Mouse (Mus musculus): Measurements from ENCODE around the gene Cadm1. TPM values are rescaled to one million over a fixed set of nuclear protein-coding genes. Genes with fewer than 3 reads are reported as not detected.

Gene Cadm1
- polyA plus RNA-seq, 1 experiment from 2014 or later = 206 TPM

DNA sequence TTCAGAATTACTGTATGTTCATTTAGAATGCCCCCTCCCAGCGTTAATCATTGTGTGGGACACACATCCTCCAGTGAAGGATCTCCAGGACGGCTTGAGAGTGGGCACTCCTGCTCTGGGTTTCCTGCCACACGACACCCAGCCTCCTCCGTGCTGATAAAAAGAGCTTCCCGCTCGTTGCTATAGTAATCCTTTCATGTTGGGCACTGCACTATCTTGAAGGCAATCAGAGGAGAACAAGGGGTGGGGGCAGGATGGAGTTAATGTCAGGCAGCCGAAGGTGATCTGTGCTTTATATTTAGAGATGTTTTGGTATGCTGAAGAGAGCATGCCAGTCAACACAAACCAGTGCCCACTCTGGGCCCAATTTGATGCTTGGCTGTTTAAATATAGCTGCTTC lies 209.3 kb downstream of the Cadm1 start:
- H3K9ac ChIP-seq (ENCODE audit: low read length) = no peak overlapping the region; the same call in 1 of the 2 replicates
- DNase-seq (ENCODE audit: low spot score) = peak; percentile 68
- no peaks in the 10 kb centered on the region for H3K27me3 ChIP-seq (replicated peaks; ENCODE audit: control insufficient read depth, insufficient read depth, low read length)
- no peaks in the 10 kb centered on the region for H3K36me3 ChIP-seq (ENCODE audit: control insufficient read depth, insufficient read depth, low read length)
- peak overlapping the region; percentile 10; the same call in 1 of the 2 replicates for H3K27ac ChIP-seq (ENCODE audit: low read depth, low read length)
- 16% methylated on average over 7 of the region's 7 CpGs for WGBS
- no peaks in the 10 kb centered on the region for H3K9me3 ChIP-seq (replicated peaks; ENCODE audit: control insufficient read depth, low read length)
- H3K4me2 ChIP-seq (ENCODE audit: low read length) = no peak overlapping the region
- peak; percentile 63 for ATAC-seq
- H3K4me1 ChIP-seq (ENCODE audit: control insufficient read depth, insufficient read depth, low read length) = peaks cover 19% of the 10 kb centered on the region
- no peak overlapping the region for H3K4me3 ChIP-seq (ENCODE audit: low read depth, low read length)

GRCm38 (mm10) chr9:47741751-47742150 lies 211.8 kb downstream of the Cadm1 start:
- H3K4me2 ChIP-seq (ENCODE audit: low read length) = no peak overlapping the region
- ATAC-seq = no peak
- H3K9ac ChIP-seq (ENCODE audit: low read length) = no peak overlapping the region
- no peak for DNase-seq (ENCODE audit: low spot score)
- H3K4me3 ChIP-seq (ENCODE audit: low read depth, low read length) = no peak overlapping the region
- H3K36me3 ChIP-seq (ENCODE audit: control insufficient read depth, insufficient read depth, low read length) = no peaks in the 10 kb centered on the region
- H3K27ac ChIP-seq (ENCODE audit: low read depth, low read length) = no peak overlapping the region
- no peaks in the 10 kb centered on the region for H3K9me3 ChIP-seq (replicated peaks; ENCODE audit: control insufficient read depth, low read length)
- WGBS = 98% methylated on average over 3 of the region's 3 CpGs
- H3K4me1 ChIP-seq (ENCODE audit: control insufficient read depth, insufficient read depth, low read length) = peaks cover 22% of the 10 kb centered on the region
- no peaks in the 10 kb centered on the region for H3K27me3 ChIP-seq (replicated peaks; ENCODE audit: control insufficient read depth, insufficient read depth, low read length)

GRCm38 (mm10) chr9:47744916-47745315 lies 214.9 kb downstream of the Cadm1 start:
- no peak for DNase-seq (ENCODE audit: low spot score)
- Histone ChIP-seq H3K36me3 (ENCODE audit: control insufficient read depth, insufficient read depth, low read length) (no peaks in the 10 kb centered on the region), H3K27ac (ENCODE audit: low read depth, low read length) (no peak overlapping the region), H3K9ac (ENCODE audit: low read length) (no peak overlapping the region), H3K4me2 (ENCODE audit: low read length) (no peak overlapping the region), H3K4me1 (ENCODE audit: control insufficient read depth, insufficient read depth, low read length) (peaks cover 5% of the 10 kb centered on the region; the same call in 1 of the 2 replicates), H3K27me3 (replicated peaks; ENCODE audit: control insufficient read depth, insufficient read depth, low read length) (no peaks in the 10 kb centered on the region), H3K4me3 (ENCODE audit: low read depth, low read length) (no peak overlapping the region), H3K9me3 (replicated peaks; ENCODE audit: control insufficient read depth, low read length) (no peaks in the 10 kb centered on the region)
- no peak for ATAC-seq
- 53% methylated on average over 3 of the region's 3 CpGs for WGBS

DNA sequence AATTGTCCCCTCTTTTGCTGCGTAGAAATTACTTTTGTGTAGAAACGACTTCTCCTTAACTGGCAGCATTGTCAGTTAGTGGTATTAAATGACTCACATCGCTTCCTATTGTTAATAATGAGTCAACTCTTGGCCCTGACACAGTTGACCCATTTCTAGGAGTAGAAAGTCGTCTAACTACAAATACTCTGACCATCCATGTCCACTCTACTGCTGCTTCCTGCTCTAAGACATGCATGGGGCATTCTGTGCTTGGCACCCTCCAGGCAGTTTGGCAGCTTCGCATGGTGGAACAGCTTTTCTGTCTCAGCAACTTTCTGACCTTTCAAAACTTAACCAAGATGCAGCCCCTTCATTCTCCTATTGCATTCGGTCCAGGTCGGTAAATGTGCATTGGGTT lies 215.7 kb downstream of the Cadm1 start:
- H3K9me3 ChIP-seq (replicated peaks; ENCODE audit: control insufficient read depth, low read length) = no peaks in the 10 kb centered on the region
- H3K36me3 ChIP-seq (ENCODE audit: control insufficient read depth, insufficient read depth, low read length) = no peaks in the 10 kb centered on the region
- no peak overlapping the region for H3K4me2 ChIP-seq (ENCODE audit: low read length)
- H3K4me1 ChIP-seq (ENCODE audit: control insufficient read depth, insufficient read depth, low read length) = 0 out of 2 replicates have a peak, but pooled peaks cover 5% of the 10 kb centered on the region
- ATAC-seq (no peak), DNase-seq (ENCODE audit: low spot score) (no peak)
- no peak overlapping the region for H3K4me3 ChIP-seq (ENCODE audit: low read depth, low read length)
- WGBS = 85% methylated on average over 7 of the region's 7 CpGs
- H3K27me3 ChIP-seq (replicated peaks; ENCODE audit: control insufficient read depth, insufficient read depth, low read length) = no peaks in the 10 kb centered on the region
- H3K9ac ChIP-seq (ENCODE audit: low read length) = no peak overlapping the region
- H3K27ac ChIP-seq (ENCODE audit: low read depth, low read length) = no peak overlapping the region

DNA sequence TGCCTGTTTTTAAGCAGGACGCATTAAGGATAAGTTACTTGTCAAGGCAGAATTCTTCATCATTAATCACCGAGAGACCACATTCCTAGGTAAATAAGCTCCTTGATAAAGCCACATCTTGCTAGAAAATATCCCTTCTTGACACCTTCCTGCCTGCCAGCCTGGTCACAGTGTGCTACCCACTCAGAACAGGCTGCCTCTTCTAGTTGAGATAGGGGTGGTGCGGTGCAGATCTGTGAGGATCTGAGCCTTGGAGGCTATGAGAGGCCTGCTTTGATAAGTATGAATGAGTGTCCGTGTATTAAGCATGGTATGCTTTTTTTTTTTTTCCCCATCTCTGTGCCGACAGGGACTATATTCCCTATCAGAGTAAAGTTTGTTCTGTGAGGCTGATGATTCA lies 219.2 kb downstream of the Cadm1 start:
- peaks cover 18% of the 10 kb centered on the region for H3K4me1 ChIP-seq (ENCODE audit: control insufficient read depth, insufficient read depth, low read length)
- H3K9me3 ChIP-seq (replicated peaks; ENCODE audit: control insufficient read depth, low read length) = no peaks in the 10 kb centered on the region
- H3K4me3 ChIP-seq (ENCODE audit: low read depth, low read length) = no peak overlapping the region
- H3K27me3 ChIP-seq (replicated peaks; ENCODE audit: control insufficient read depth, insufficient read depth, low read length) = no peaks in the 10 kb centered on the region
- no peak overlapping the region for H3K27ac ChIP-seq (ENCODE audit: low read depth, low read length)
- ATAC-seq = no peak
- DNase-seq (ENCODE audit: low spot score) = no peak
- no peaks in the 10 kb centered on the region for H3K36me3 ChIP-seq (ENCODE audit: control insufficient read depth, insufficient read depth, low read length)
- no peak overlapping the region for H3K4me2 ChIP-seq (ENCODE audit: low read length)
- H3K9ac ChIP-seq (ENCODE audit: low read length) = no peak overlapping the region
- WGBS = 91% methylated on average over 5 of the region's 5 CpGs

DNA sequence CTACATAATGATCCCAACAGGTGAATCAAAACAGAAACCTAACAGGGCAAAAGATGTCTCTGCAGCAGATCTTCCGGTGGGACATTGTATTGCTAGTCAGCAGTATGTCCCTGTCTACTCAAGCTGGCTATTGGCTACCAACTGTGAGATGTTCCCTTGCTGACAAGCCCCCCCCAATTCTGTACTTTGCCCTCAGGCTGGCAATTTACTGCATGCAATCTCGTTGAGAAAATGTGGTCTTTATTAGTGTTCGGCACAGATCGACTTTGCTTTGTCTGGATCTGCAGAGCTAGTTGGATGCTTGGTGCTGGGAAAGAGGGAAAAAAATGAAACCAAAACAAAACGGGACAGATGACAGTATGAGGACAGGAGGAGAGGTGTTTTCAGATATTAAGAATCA lies 222.5 kb downstream of the Cadm1 start:
- Histone ChIP-seq H3K4me3 (ENCODE audit: low read depth, low read length) (no peak overlapping the region), H3K9ac (ENCODE audit: low read length) (no peak overlapping the region), H3K4me2 (ENCODE audit: low read length) (no peak overlapping the region), H3K27ac (ENCODE audit: low read depth, low read length) (no peak overlapping the region), H3K36me3 (ENCODE audit: control insufficient read depth, insufficient read depth, low read length) (no peaks in the 10 kb centered on the region), H3K27me3 (replicated peaks; ENCODE audit: control insufficient read depth, insufficient read depth, low read length) (no peaks in the 10 kb centered on the region), H3K9me3 (replicated peaks; ENCODE audit: control insufficient read depth, low read length) (no peaks in the 10 kb centered on the region), H3K4me1 (ENCODE audit: control insufficient read depth, insufficient read depth, low read length) (peaks cover 18% of the 10 kb centered on the region)
- ATAC-seq = no peak
- WGBS = 45% methylated on average over 5 of the region's 5 CpGs
- DNase-seq (ENCODE audit: low spot score) = no peak

- Histone ChIP-seq H3K36me3 (ENCODE audit: control insufficient read depth, insufficient read depth, low read length) (no peaks in the 10 kb centered on the region), H3K27me3 (replicated peaks; ENCODE audit: control insufficient read depth, insufficient read depth, low read length) (no peaks in the 10 kb centered on the region), H3K4me1 (ENCODE audit: control insufficient read depth, insufficient read depth, low read length) (peaks cover 19% of the 10 kb centered on the region), H3K27ac (ENCODE audit: low read depth, low read length) (no peak overlapping the region), H3K9ac (ENCODE audit: low read length) (no peak overlapping the region), H3K4me2 (ENCODE audit: low read length) (no peak overlapping the region), H3K4me3 (ENCODE audit: low read depth, low read length) (no peak overlapping the region), H3K9me3 (replicated peaks; ENCODE audit: control insufficient read depth, low read length) (no peaks in the 10 kb centered on the region)
- 70% methylated on average over 7 of the region's 7 CpGs for WGBS
- DNase-seq (ENCODE audit: low spot score) (peak; percentile 47), ATAC-seq (no peak)
These were observed 223.2 kb downstream of the Cadm1 start for GRCm38 (mm10) chr9:47753127-47753526.

DNA sequence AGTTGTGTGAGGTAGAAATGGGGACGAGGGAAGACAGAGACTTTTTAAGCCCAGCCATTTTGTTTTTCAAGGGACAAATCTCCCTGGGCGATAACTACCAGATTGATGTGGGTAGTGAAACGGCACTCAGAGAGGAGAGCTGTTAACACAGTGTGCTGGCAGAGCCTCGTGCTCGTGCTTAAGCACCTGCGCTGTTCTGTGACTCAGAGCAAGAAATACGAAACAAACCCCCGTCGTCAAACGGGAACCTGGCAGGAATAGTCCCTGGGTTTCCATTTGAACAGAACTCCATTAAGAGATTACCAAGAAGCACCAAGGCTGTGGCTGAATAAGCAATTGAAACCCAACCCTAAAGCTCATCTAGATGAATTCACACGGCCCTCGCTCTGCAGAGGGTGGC lies 225.1 kb downstream of the Cadm1 start:
- no peaks in the 10 kb centered on the region for H3K9me3 ChIP-seq (replicated peaks; ENCODE audit: control insufficient read depth, low read length)
- H3K4me3 ChIP-seq (ENCODE audit: low read depth, low read length) = no peak overlapping the region
- H3K4me2 ChIP-seq (ENCODE audit: low read length) = no peak overlapping the region
- peak overlapping the region; percentile 32; the same call in 1 of the 2 replicates for H3K9ac ChIP-seq (ENCODE audit: low read length)
- H3K27ac ChIP-seq (ENCODE audit: low read depth, low read length) = peak overlapping the region; percentile 52; the same call in 1 of the 2 replicates
- DNase-seq (ENCODE audit: low spot score) (peak; percentile 44), ATAC-seq (no peak)
- WGBS = 45% methylated on average over 12 of the region's 12 CpGs
- no peaks in the 10 kb centered on the region for H3K36me3 ChIP-seq (ENCODE audit: control insufficient read depth, insufficient read depth, low read length)
- H3K27me3 ChIP-seq (replicated peaks; ENCODE audit: control insufficient read depth, insufficient read depth, low read length) = no peaks in the 10 kb centered on the region
- H3K4me1 ChIP-seq (ENCODE audit: control insufficient read depth, insufficient read depth, low read length) = peaks cover 29% of the 10 kb centered on the region

- 88% methylated on average over 2 of the region's 2 CpGs for whole genome bisulfite sequencing
- peak; percentile 34; the same call in 1 of the 2 replicates for ATAC-seq
- peak; percentile 63 for DNase-seq (ENCODE audit: low spot score)
- Histone ChIP-seq H3K4me1 (ENCODE audit: control insufficient read depth, insufficient read depth, low read length) (peaks cover 30% of the 10 kb centered on the region), H3K27ac (ENCODE audit: low read depth, low read length) (no peak overlapping the region), H3K36me3 (ENCODE audit: control insufficient read depth, insufficient read depth, low read length) (no peaks in the 10 kb centered on the region), H3K4me2 (ENCODE audit: low read length) (no peak overlapping the region), H3K9ac (ENCODE audit: low read length) (no peak overlapping the region), H3K4me3 (ENCODE audit: low read depth, low read length) (no peak overlapping the region), H3K27me3 (replicated peaks; ENCODE audit: control insufficient read depth, insufficient read depth, low read length) (no peaks in the 10 kb centered on the region), H3K9me3 (replicated peaks; ENCODE audit: control insufficient read depth, low read length) (no peaks in the 10 kb centered on the region)
These were observed 227.8 kb downstream of the Cadm1 start for GRCm38 (mm10) chr9:47757798-47758197.
